Mouse (Mus musculus) mouse embryonic stem cell (cell line): ENCODE data around the gene Olfr1173.

ENCODE experiments used
- in situ Hi-C, 2 experiments: fragments of 300-500 bp; cut with MboI; formaldehyde crosslinking; loops; 1 replicate in 1 of 2; 3 replicates in 1 of 2; pipeline ENCODE4 v1.14.3; 2019 to 2020; ENCODE audit warnings: low sequenced_read_pairs in 2 of 2, low pct_unique_long_range_greater_than_20kb in 1 of 2, mixed read lengths in 1 of 2; ENCODE audit not compliant: unreplicated experiment in 1 of 2

The Olfr1173 gene

DNA sequence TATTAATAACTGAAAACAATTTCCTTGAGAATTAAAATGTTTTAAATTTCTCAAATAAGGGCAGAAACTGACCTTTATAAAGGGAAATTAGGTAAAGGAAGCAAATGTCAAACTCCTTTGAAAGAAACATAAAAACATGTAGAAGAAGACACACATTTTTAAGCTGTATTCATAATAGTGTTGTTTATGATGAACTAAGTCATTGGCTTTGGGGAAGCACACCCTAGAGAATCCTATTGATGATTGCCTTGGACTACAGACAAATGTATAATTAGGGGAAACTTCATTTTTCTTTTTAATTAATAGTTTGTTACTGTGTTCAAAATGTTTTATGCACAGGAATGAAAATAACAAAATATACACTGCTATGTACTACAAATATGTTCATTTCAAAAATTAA, at the start of gene Olfr1173:
Gene Olfr1173, minus strand, starts transcription at position 101 of the 400 bp plus-strand sequence.
- in situ Hi-C loops, result no loop called here

DNA sequence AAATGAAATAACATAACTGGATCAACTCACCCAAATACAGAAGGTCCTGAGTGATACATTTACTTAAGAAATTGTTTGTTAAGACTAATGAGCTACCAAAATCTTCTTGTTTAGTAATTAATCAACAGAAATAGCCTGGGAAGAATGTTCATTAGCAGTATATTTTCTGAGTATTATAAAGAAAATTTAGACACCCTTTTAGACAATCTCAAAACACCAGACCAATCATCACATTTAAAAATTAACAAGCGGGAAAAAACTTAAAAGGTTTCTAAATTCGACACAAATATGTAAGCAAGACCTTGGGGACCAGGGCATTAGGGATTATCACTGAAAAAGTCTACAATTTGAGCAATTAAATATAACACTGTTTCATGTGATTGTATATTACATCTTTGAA, 47.4 kb upstream of the Olfr1173 start, which contains the start of gene Olfr1175-ps:
Gene Olfr1175-ps, minus strand, starts transcription at position 101 of the 400 bp plus-strand sequence.
- in situ Hi-C loops, result no loop called here

DNA sequence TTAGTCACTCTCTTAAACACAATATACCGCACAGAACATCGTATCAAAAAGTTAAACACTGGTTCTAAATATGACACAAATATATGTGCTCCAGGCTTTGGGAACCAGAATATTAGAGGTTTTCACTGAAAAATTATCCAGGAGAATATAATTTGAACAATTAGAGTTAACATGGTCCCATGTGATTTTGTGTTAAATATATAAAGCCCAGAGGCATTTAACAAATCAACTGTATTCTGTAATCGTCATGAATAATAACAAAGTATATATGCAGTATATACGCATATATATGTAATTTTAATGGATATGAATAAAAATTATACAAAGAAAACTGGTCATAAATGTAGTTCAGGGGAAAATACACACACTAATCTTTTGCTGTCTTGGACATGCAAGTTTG, 35.4 kb upstream of the Olfr1173 start, which contains the start of gene Olfr1174-ps:
Gene Olfr1174-ps, minus strand, starts transcription at position 101 of the 400 bp plus-strand sequence.
- in situ Hi-C loops, result no loop called here

DNA sequence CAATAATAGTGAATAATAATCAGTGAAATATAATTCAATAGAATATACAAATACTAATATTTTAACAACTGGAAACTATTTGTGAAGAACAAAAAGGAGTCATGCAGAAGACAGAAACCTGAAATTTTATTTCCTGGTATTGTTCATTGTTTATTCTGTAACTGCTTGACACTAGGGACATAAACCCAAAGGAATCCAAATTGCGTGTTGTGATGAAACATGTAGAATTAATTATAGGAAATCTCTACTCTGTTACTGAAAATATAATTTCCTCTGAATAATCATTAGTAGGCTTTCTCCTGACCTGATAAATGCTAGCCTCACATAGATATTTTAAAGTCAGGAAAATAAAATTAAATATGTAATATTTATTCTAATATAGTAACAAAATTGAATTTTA, 51.4 kb downstream of the Olfr1173 start, which contains the start of gene Olfr1170:
Gene Olfr1170, minus strand, starts transcription at position 101 of the 400 bp plus-strand sequence.
- in situ Hi-C loops, result no loop called here
